10 mouse cellular contexts compared by ENCODE assay signal in the genomic region with DNA sequence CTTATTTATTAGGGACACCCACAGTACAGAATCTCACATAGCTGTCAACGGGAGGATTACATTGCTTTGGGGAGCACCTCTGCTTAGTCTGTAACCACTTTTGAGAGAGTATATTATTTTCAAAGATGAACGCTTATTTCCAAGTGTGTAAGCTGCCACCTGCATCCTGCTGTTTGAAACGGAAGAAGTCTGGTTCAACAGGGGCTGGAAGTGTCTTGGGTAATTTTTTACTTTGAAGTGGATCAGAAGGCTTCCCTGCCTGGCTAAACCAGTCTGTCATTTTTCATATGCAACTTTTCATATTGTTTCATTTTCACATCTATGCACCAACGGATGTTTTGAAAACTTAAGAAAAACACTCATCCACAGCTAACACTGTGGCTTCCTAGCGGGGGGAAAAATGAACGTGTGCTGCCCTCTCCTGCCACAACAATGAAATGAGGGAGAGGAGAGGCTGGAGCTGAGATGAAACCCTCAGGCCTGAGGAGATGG. TPM values are rescaled to one million over a fixed set of nuclear protein-coding genes. Genes with fewer than 3 reads are reported as not detected.
DNase-seq lines count a peak whose midpoint lies in the region; ATAC-seq and TF ChIP-seq lines count a peak whose summit lies in the region.
"Had no signal": no experiment of that assay in that cellular context is flagged by ENCODE, and none has a peak within 500 bp of the region (broad histone marks: within the 10 kb centered on the region; RNA-seq: fewer than 3 reads in every experiment).

No protein-coding gene starts in this region.

- H3K27me3 ChIP-seq in kidney, embryonic 14.5 days (ENCODE audit: control insufficient read depth, insufficient read depth, low read length) = no peaks in the 10 kb centered on the region
- no peaks in the 10 kb centered on the region for H3K27me3 ChIP-seq in stomach, postnatal 0 days (ENCODE audit: control insufficient read depth, insufficient read depth, low read length)

- no peaks in the 10 kb centered on the region for H3K4me1 ChIP-seq in kidney, embryonic 14.5 days (ENCODE audit: control insufficient read depth, insufficient read depth, low read length)
- H3K4me1 ChIP-seq in stomach, postnatal 0 days (replicated peaks; ENCODE audit: control insufficient read depth, insufficient read depth) = no peaks in the 10 kb centered on the region

- H3K36me3 ChIP-seq in kidney, embryonic 14.5 days (ENCODE audit: control insufficient read depth, insufficient read depth, low read length) = peaks cover 24% of the 10 kb centered on the region
- peaks cover 5% of the 10 kb centered on the region; the same call in 1 of the 2 replicates for H3K36me3 ChIP-seq in stomach, postnatal 0 days (ENCODE audit: control insufficient read depth, insufficient read depth, low read length)

- no peaks in the 10 kb centered on the region for H3K9me3 ChIP-seq in kidney, embryonic 14.5 days (ENCODE audit: control insufficient read depth, low read length)
- H3K9me3 ChIP-seq in stomach, postnatal 0 days (ENCODE audit: control insufficient read depth, low read length) = no peaks in the 10 kb centered on the region

- no peak overlapping the region for H3K9ac ChIP-seq in kidney, embryonic 14.5 days (ENCODE audit: low read depth, low read length)
- no peak overlapping the region for H3K9ac ChIP-seq in stomach, postnatal 0 days (ENCODE audit: low read length)

- no peak for TF ChIP-seq EP300 in stomach, postnatal 0 days (optimal IDR thresholded peaks at IDR 0.05)

- H3K4me3 ChIP-seq in kidney, embryonic 14.5 days (ENCODE audit: low read length) = no peak overlapping the region
- no peak overlapping the region for H3K4me3 ChIP-seq in stomach, postnatal 0 days (ENCODE audit: low read depth, low read length)

- no peak overlapping the region for H3K27ac ChIP-seq in kidney, embryonic 14.5 days (ENCODE audit: low read depth, low read length)
- H3K27ac ChIP-seq in stomach, postnatal 0 days (replicated peaks) = no peak overlapping the region

- 65% methylated on average over 6 of the region's 6 CpGs for WGBS in kidney, embryonic 14.5 days
- WGBS in stomach, postnatal 0 days = 38% methylated on average over 6 of the region's 6 CpGs

- peak; percentile 15 to 21 for DNase-seq in cerebellum, postnatal 10 days
- peak; percentile 28 to 39 for DNase-seq in kidney, postnatal 4 days
- DNase-seq in stomach, postnatal 0 days (ENCODE audit: low spot score) = no peak
- DNase-seq in left cerebral cortex, adult 8-10 months (ENCODE audit: low spot score in 2 of 2) = no peak
- DNase-seq in testis, postnatal 14 days (ENCODE audit: low spot score) = no peak

- TF ChIP-seq CTCF in stomach, postnatal 0 days (IDR thresholded peaks at IDR 0.05; ENCODE audit: low read depth) = peak; percentile 74

- no peak overlapping the region for H3K4me2 ChIP-seq in kidney, embryonic 14.5 days (replicated peaks; ENCODE audit: low read depth, low read length)
- peak overlapping the region; percentile 23; the same call in 1 of the 2 replicates for H3K4me2 ChIP-seq in stomach, postnatal 0 days (replicated peaks; ENCODE audit: low read depth)

- no peak for ATAC-seq in cerebellum, adult (ENCODE audit: insufficient number of reproducible peaks, low FRiP score, low TSS enrichment)
- ATAC-seq in kidney, embryonic 14.5 days (ENCODE audit: low FRiP score, low TSS enrichment) = no peak; the same call in 1 of the 2 replicates
- peak; percentile 45 for ATAC-seq in granulocyte monocyte progenitor cell, adult 5-6 weeks (replicated peaks; ENCODE audit: poor library complexity, severe bottlenecking)
- 0 out of 2 replicates have a peak, but pooled peaks have one; percentile 17 for ATAC-seq in stomach, postnatal 0 days (ENCODE audit: low FRiP score, low TSS enrichment)

RNA-seq across cellular contexts. Expression of a gene that starts 32.9 kb away (rescaled TPM):
- polyA plus RNA-seq in kidney, embryonic 14.5 days (2014; fragmentation: Nextera tagmentation; extraction: Ambion mirVana) = not detected in 2 replicates
- total RNA-seq in granulocyte monocyte progenitor cell, adult 5-6 weeks (2014; fragmentation: Nextera tagmentation) = not detected in 2 replicates
- total RNA-seq in granulocyte monocyte progenitor cell, adult 5-6 weeks (2017) = not detected in 2 replicates
- polyA plus RNA-seq in stomach, postnatal 0 days (2015; fragmentation: Nextera tagmentation; extraction: Ambion mirVana) = not detected in 2 replicates
- total RNA-seq in left cerebral cortex, adult 8-10 months (2022) = not detected
- total RNA-seq: adrenal gland, postnatal 14 days; layer of hippocampus, adult 8-10 months had no signal

Comparison
In these comparisons a context has a peak if more than half of its experiments do, and no peak if none do; other contexts are left out.
1. DNase-seq: peak in cerebellum, postnatal 10 days (2 of 2) and kidney, postnatal 4 days (2 of 2); none in stomach, postnatal 0 days (single experiment), left cerebral cortex, adult 8-10 months (0 of 2) and testis, postnatal 14 days (single experiment).
2. ATAC-seq: peak in granulocyte monocyte progenitor cell, adult 5-6 weeks (single experiment) and stomach, postnatal 0 days (single experiment); none in cerebellum, adult (single experiment) and kidney, embryonic 14.5 days (single experiment).